Mouse (Mus musculus) heart, embryonic 15.5 days (tissue): Measurements from ENCODE around the gene Ctnnd2. TPM values are rescaled to one million over a fixed set of nuclear protein-coding genes. Genes with fewer than 3 reads are reported as not detected.

Experiments used
- ATAC-seq: fragments of 200-750 bp; cut with Nextera tagmentation; replicated peaks from 2 replicates; pipeline ENCODE4 v1.8.0; 2017; ENCODE audit warnings: low read depth, moderate TSS enrichment; ENCODE audit not compliant: insufficient number of reproducible peaks, insufficient read depth, low FRiP score
- H3K27ac ChIP-seq: fragments of 300-500 bp; sonication (generic); 2 replicates; pipeline ENCODE4 v1.5.1; 2015; ENCODE audit warnings: mild to moderate bottlenecking, inconsistent platforms
- H3K27me3 ChIP-seq: fragments of 300-500 bp; sonication (generic); 2 replicates; pipeline ENCODE4 v1.6.1; 2015; ENCODE audit warnings: inconsistent platforms
- H3K36me3 ChIP-seq: fragments of 300-500 bp; sonication (generic); 2 replicates; pipeline ENCODE4 v1.6.1; 2015; ENCODE audit warnings: mild to moderate bottlenecking, inconsistent platforms
- H3K4me1 ChIP-seq: fragments of 300-500 bp; sonication (generic); replicated peaks from 2 replicates; pipeline ENCODE4 v1.6.1; 2015; ENCODE audit warnings: inconsistent platforms
- H3K4me2 ChIP-seq: fragments of 300-500 bp; sonication (generic); 2 replicates; pipeline ENCODE4 v1.6.1; 2015; ENCODE audit warnings: inconsistent platforms, mild to moderate bottlenecking, moderate library complexity
- H3K4me3 ChIP-seq: fragments of 300-500 bp; sonication (generic); 2 replicates; pipeline ENCODE4 v1.5.1; 2015; ENCODE audit warnings: mild to moderate bottlenecking, inconsistent platforms
- H3K9ac ChIP-seq: fragments of 300-500 bp; sonication (generic); 2 replicates; pipeline ENCODE4 v1.6.1; 2015; ENCODE audit warnings: mild to moderate bottlenecking, inconsistent platforms
- H3K9me3 ChIP-seq: fragments of 300-500 bp; sonication (generic); replicated peaks from 2 replicates; pipeline ENCODE4 v1.6.1; 2016; ENCODE audit warnings: inconsistent platforms
- WGBS: fragments of 180-500 bp; shearing (Covaris S2); methylation state at CpG from one replicate; pipeline ENCODE4 v1.1.7; 2015; ENCODE audit warnings: mixed read lengths; 5-methylcytosine and 5-hydroxymethylcytosine counted together
- polyA plus RNA-seq: library from polyadenylated mRNA; unstranded; fragments of >200 nt; fragmentation: Nextera tagmentation; extraction: Ambion mirVana; gene quantifications from 2 replicates; pipeline ENCODE4 v1.2.1, GENCODE M21; 2015

Gene Ctnnd2
- polyA plus RNA-seq, 1 experiment from 2014 or later = 1.0 TPM

DNA sequence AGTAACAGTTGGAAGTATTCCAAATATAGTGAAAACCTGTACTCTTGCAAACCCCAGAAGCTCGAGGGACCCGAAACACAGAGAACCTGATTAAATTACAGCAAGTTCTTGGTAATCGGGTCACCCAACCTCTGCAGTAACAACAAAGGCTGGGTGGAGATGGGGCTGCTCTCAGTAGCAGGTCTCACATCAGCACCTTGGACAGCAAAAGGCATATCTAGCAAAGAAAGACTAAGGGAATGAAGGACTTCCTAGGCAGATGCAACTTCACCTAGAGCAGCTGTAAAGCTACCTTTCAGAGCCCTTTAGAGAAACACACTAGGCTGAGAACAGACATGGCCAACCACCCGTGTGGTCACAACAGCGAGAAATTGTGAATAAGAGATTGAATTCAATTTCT is 741.0 kb downstream of the Ctnnd2 start:
- ATAC-seq = no peak
- Histone ChIP-seq H3K4me3 (no peak overlapping the region), H3K4me1 (no peaks in the 10 kb centered on the region), H3K9ac (no peak overlapping the region), H3K9me3 (no peaks in the 10 kb centered on the region), H3K4me2 (no peak overlapping the region), H3K27ac (no peak overlapping the region), H3K36me3 (no peaks in the 10 kb centered on the region), H3K27me3 (no peaks in the 10 kb centered on the region)
- 66% methylated on average over 5 of the region's 5 CpGs for WGBS

DNA sequence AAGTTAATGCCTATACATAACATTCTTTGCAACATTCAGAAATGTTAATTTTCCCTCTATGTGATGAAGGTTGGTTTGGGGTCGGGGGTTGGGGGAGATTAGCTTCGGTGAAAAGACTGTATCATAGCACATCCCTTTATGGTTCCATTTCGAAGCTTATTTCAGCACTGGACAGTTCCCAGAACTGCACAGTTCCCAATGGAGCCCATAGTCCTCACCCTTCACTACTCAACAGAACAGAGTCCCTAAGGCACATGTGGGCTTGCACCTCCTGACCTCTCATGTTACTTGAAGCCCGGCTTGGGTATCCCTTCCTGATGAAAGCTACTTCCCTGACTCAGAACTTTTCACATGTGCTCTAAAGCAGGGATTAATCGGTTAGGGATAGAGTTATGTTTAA is 753.4 kb downstream of the Ctnnd2 start:
- H3K36me3 ChIP-seq = no peaks in the 10 kb centered on the region
- H3K4me2 ChIP-seq = no peak overlapping the region
- H3K9me3 ChIP-seq = no peaks in the 10 kb centered on the region
- no peak overlapping the region for H3K4me3 ChIP-seq
- no peak for ATAC-seq
- WGBS = 66% methylated on average over 5 of the region's 5 CpGs
- H3K9ac ChIP-seq = no peak overlapping the region
- H3K27me3 ChIP-seq = no peaks in the 10 kb centered on the region
- no peaks in the 10 kb centered on the region for H3K4me1 ChIP-seq
- no peak overlapping the region for H3K27ac ChIP-seq

DNA sequence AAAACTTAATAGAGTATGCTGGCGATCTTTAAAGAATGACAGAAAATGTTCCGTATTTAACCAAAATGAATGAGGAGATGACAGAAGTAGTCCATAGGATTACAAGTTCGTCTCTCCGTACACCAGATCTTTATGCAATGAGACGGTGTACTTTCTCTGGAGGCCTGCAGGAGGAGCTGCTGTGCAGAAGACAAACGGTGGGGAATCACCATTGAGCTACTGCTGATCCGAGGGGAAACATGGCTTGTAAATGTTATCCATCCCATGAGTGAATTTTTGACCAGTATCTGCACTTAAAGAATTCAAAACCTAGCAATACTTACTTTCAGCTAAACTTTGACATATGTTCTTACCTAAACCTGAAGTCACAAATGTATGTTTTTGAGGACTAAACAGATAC is 755.2 kb downstream of the Ctnnd2 start:
- Histone ChIP-seq H3K4me1 (no peaks in the 10 kb centered on the region), H3K4me2 (no peak overlapping the region), H3K4me3 (no peak overlapping the region), H3K36me3 (no peaks in the 10 kb centered on the region), H3K27ac (no peak overlapping the region), H3K9me3 (no peaks in the 10 kb centered on the region), H3K27me3 (no peaks in the 10 kb centered on the region), H3K9ac (no peak overlapping the region)
- WGBS = 50% methylated on average over 7 of the region's 7 CpGs
- no peak for ATAC-seq

DNA sequence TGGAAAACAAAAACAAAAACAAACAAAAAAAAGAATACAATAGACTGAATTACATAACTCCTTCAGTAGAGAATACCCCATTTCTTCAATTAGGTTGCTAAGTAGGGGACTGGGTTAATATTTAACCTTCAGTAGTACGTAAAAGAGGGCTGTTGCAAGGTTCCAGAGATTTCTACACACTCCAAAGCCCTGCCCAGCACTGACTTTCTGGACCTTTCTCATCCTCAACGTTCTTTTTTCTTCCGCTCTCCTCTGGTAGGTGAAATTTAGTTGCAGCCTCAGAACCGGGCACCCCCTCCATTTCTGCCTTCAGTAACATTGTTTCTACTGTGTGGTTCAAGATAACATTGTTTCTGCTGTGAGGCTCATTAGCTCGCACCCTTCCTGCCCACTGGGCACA is 759.5 kb downstream of the Ctnnd2 start:
- WGBS = 77% methylated on average over 5 of the region's 5 CpGs
- Histone ChIP-seq H3K27ac (no peak overlapping the region), H3K4me1 (no peaks in the 10 kb centered on the region), H3K36me3 (no peaks in the 10 kb centered on the region), H3K4me2 (no peak overlapping the region), H3K27me3 (no peaks in the 10 kb centered on the region), H3K9me3 (no peaks in the 10 kb centered on the region), H3K4me3 (no peak overlapping the region), H3K9ac (no peak overlapping the region)
- no peak for ATAC-seq

DNA sequence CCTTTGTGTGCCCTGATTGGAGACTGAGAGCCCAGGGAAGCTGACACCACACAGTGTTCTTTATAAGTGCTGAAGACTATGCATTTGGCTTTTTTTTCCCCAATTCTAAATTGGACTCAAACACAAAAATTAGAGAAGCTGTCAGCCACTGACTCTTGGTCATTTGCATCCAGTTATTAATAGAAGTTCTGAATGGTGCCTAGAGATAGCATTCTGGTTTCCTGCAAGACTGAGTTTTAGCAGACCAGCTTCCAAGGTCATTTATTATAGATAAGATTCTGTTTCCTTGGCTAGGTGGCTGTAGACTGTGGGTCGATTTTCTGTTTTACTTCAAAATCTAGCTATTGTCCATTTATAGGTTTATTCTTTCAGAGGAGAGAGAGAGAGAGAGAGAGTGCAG is 773.5 kb downstream of the Ctnnd2 start:
- no peak overlapping the region for H3K9ac ChIP-seq
- H3K4me3 ChIP-seq = no peak overlapping the region
- H3K9me3 ChIP-seq = no peaks in the 10 kb centered on the region
- no peaks in the 10 kb centered on the region for H3K36me3 ChIP-seq
- 11% methylated on average over 1 of the region's 1 CpGs for WGBS
- 0 out of 2 replicates have a peak, but pooled peaks cover 4% of the 10 kb centered on the region for H3K4me1 ChIP-seq
- ATAC-seq = no peak
- H3K27ac ChIP-seq = no peak overlapping the region
- no peak overlapping the region for H3K4me2 ChIP-seq
- H3K27me3 ChIP-seq = no peaks in the 10 kb centered on the region

DNA sequence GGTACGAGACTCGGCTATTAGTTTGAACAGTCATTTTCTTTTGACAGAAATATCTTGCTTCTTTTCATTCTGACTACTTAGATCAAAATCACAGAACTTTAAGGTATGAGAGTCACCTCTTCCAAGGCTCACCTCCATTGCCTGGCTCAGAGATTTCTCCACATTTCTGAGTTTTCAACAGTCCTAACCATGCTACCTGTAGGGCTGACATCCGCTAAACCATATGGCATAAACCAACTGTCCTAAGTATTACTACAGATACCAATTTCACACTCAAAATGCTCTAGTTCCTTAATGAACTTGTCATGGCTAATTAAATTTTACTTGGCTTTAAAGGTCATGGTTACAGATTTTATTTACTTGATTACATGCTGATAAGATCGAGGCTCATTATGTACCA is 786.1 kb downstream of the Ctnnd2 start:
- ATAC-seq = no peak
- Histone ChIP-seq H3K4me2 (no peak overlapping the region), H3K36me3 (no peaks in the 10 kb centered on the region), H3K4me1 (no peaks in the 10 kb centered on the region), H3K9ac (no peak overlapping the region), H3K9me3 (no peaks in the 10 kb centered on the region), H3K27ac (no peak overlapping the region), H3K27me3 (no peaks in the 10 kb centered on the region), H3K4me3 (no peak overlapping the region)
- 85% methylated on average over 4 of the region's 4 CpGs for WGBS

DNA sequence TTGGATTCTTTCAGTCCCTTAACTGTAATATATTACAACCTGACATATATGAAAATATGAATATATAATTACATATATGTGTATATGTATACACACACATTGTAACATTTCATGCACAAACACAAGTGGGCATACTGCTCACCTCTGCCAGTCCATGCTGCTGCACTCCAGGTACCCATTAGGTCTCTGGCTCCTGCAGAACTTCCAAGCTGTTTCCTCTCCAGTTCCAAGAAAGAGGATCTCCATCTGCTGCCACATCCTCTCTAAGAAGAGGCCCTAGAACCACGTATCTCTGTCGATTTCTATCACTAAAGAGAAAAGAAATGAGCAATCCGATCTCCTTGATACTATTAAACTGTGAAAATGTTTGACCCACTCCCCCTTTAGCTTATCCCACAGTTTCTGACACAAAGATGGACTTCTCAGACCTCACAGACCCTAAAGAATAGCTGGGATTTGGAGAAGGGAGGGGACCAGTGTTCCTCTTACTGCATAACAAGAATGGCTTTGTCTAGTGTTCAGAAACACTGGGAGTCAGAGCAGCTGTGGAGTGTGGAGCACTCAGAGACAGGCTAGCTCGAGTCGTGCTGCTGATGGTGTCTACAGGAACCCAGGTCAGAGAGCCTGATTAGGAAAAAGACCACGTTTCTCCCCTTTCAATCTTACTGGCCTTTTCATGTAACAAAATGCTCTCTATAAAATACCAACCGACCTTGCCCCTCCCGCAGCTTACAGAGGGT is 790.2 kb downstream of the Ctnnd2 start:
- Histone ChIP-seq H3K36me3 (no peaks in the 10 kb centered on the region), H3K27ac (no peak overlapping the region), H3K27me3 (no peaks in the 10 kb centered on the region), H3K4me2 (no peak overlapping the region), H3K4me3 (no peak overlapping the region), H3K4me1 (no peaks in the 10 kb centered on the region), H3K9me3 (no peaks in the 10 kb centered on the region), H3K9ac (no peak overlapping the region)
- ATAC-seq = no peak
- 67% methylated on average over 8 of the region's 8 CpGs for WGBS

DNA sequence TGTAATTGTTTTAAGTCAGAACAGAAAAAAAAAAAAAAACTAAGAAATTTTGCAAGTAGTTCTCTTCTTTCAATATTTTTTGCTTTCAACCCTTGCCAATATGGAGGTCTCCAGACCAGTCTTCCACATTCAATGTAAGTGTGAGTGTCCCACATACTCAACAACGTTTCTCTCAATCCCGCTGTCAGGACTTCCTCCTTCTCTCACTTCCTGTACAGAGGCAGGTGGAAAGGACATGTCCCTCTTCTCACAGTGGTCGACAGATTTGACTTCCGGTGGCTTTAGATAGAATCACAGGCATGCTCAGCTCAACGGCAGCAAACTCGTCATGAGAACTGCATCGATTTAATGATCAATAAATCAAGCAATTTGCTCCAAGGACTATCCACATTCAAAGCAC is 791.7 kb downstream of the Ctnnd2 start:
- no peaks in the 10 kb centered on the region for H3K36me3 ChIP-seq
- no peaks in the 10 kb centered on the region for H3K9me3 ChIP-seq
- ATAC-seq = no peak
- H3K27ac ChIP-seq = no peak overlapping the region
- H3K4me2 ChIP-seq = no peak overlapping the region
- no peak overlapping the region for H3K9ac ChIP-seq
- no peak overlapping the region for H3K4me3 ChIP-seq
- H3K27me3 ChIP-seq = no peaks in the 10 kb centered on the region
- WGBS = 72% methylated on average over 7 of the region's 7 CpGs
- H3K4me1 ChIP-seq = no peaks in the 10 kb centered on the region

DNA sequence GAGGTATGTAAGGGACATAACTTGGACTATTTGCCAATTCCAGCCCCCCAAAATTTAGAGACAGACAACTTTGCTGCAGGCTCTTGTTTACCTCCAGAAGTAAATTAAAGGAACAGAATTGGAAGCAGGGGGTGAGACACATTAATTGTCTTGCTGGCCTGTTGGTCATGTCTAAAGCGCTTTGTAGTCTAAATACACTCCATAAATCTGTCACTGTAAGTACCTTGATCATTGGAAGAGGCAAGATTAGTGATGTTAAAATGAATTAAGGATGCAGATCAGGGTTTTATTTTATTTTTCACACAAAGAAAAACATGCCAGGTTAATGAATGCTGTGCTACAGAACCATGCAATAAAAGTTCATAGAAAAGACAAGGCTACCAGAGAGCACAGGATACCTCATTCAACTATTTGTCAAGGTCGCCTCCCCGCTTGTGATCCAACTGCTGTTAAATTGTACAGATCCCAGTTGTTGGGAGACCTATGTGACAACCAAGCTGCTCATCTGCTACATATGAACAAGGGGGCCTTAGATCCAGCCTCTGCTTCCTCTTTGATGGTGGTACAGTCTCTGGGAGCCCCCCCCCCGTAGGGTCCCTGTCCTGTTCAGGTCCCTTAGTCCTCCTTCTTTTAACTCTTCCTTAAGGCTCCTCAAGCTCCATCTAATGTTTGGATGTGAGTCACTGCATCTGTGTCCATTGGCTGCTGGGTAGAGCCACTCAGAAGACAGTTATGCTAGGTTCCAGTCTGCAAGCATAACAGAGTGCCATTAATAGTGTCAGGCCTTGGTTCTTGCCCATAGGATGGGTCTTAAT is 792.7 kb downstream of the Ctnnd2 start:
- no peaks in the 10 kb centered on the region for H3K4me1 ChIP-seq
- ATAC-seq = no peak
- no peak overlapping the region for H3K9ac ChIP-seq
- no peak overlapping the region for H3K4me2 ChIP-seq
- no peak overlapping the region for H3K27ac ChIP-seq
- no peaks in the 10 kb centered on the region for H3K27me3 ChIP-seq
- whole genome bisulfite sequencing = 77% methylated on average over 4 of the region's 4 CpGs
- no peaks in the 10 kb centered on the region for H3K9me3 ChIP-seq
- H3K4me3 ChIP-seq = no peak overlapping the region
- no peaks in the 10 kb centered on the region for H3K36me3 ChIP-seq

DNA sequence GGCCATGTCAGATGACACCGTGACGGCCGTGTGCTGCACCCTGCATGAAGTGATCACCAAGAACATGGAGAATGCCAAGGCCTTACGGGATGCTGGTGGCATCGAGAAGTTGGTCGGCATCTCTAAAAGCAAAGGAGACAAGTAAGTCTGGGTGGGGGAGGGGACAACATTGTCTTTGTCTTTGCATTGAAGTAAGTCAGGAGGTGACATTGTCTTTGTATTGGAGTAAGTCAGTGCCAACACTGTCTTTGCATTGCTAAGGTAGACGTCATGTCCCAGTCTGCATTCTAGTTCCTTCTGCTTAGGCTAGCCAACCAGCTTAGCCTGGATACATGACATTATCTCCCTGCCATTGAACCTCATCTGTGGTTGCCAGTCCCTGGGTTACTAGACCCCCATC is 794.4 kb downstream of the Ctnnd2 start:
- no peak for ATAC-seq
- no peak overlapping the region for H3K27ac ChIP-seq
- 91% methylated on average over 7 of the region's 7 CpGs for WGBS
- H3K4me3 ChIP-seq = no peak overlapping the region
- no peak overlapping the region for H3K4me2 ChIP-seq
- no peaks in the 10 kb centered on the region for H3K9me3 ChIP-seq
- no peaks in the 10 kb centered on the region for H3K4me1 ChIP-seq
- H3K9ac ChIP-seq = no peak overlapping the region
- no peaks in the 10 kb centered on the region for H3K27me3 ChIP-seq
- H3K36me3 ChIP-seq = no peaks in the 10 kb centered on the region

DNA sequence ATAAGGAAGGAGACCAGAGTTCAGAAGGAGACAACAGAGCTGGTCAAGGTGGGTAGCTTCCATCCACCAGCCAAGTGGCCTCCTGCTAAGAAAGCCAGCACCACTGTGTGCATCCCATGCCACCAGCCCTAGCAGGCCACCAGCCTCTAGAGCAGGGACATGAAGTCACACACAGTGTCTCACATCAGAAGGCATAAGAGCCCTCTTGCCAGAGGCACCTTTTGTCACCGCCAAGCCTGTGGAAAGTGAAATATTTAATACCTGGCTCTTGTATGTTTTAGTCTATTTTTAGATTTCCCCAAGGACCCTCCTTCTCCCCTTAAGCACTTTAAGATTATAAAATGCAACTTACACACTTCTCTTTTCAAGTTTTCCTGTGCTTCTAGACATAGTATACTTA is 802.0 kb downstream of the Ctnnd2 start:
- H3K36me3 ChIP-seq = no peaks in the 10 kb centered on the region
- H3K4me1 ChIP-seq = peaks cover 7% of the 10 kb centered on the region
- no peaks in the 10 kb centered on the region for H3K9me3 ChIP-seq
- no peak overlapping the region for H3K4me2 ChIP-seq
- no peak for ATAC-seq
- H3K4me3 ChIP-seq = no peak overlapping the region
- H3K27me3 ChIP-seq = no peaks in the 10 kb centered on the region
- 90% methylated on average over 1 of the region's 1 CpGs for WGBS
- no peak overlapping the region for H3K9ac ChIP-seq
- H3K27ac ChIP-seq = no peak overlapping the region
